Mouse (Mus musculus): ENCODE data around the gene Cdc42ep2. TPM values are rescaled to one million over a fixed set of nuclear protein-coding genes. Genes with fewer than 3 reads are reported as not detected.

The Cdc42ep2 gene
- polyA plus RNA-seq, 1 experiment: 17.6 TPM

DNA sequence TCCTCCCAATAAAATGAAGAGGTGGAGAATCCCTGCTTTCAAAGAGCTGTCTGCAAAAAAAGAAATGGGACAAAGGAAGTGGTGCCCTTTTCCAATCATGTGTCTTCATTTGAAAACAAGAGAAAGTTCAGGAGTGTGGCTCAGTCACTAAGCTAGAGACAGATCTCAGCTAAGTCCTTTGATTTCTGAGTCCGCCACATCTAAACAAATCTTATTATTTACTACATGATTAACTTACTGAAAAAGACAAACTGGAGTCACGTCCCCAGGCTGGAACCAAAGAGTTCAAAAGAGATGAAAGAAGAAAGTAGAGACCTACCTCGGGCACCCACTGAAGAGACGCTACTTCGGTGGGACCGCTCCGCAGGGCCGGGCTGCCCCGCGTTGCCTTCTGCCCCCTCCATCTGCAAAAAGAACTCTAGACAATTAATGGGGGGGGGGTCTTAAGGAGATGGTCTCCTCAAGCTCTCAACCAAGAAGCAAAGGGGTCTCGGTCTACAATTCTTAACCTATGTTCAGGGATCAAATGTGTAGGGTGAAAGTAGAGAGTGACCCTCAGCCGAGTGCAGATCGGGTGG, 50.1 kb downstream of the Cdc42ep2 start:
- no peak for DNase-seq (ENCODE audit: low read depth)

DNA sequence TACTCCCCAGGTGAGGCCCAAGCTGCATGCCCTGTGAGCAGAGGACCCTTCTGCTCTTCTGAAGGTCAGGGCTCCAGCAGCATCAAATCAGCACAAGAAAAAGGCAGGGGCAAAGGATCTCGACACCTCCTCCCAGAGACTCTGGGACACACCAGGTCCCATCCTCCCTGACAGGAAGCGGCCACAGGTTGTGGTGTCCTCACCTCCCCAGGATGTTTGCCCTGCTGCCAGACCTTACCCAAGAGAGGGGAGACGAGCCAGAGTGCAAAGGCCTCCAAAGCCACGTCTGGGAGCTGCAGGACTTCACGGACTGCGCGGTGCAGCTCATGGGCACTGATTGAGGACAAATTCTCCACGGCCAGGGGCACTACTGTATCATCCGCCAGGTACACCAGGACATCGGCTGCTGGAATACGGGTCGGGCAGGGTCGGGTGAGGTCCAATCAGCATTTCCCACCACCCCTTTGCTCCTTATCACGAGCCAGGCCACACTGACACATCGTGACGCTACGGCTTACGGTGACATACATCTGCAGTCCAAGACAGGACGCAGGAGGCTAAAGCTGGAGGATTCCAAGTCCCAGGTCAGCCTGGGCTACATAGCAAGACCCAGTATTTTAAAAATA, 51.6 kb downstream of the Cdc42ep2 start:
- no peak for DNase-seq (ENCODE audit: low read depth)

DNA sequence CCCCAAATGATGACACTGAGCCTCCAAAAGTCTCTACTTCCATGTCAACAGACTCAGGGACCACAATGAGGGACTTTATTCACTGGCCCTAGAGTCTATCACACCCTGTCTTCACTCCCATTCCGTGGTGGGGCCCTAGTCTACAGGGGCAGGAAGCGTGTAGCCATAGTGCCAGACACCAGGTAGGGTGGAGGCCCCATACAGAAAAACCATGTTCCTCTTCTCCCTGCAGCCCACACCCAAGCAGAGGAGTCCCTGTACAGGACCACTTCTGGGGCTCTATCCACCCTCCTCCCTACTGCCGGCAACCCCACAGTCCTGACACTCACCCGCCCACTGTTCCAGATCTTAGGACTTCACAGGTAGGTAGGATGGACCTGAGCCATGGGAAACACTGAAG, 52.1 kb downstream of the Cdc42ep2 start:
- no peak for DNase-seq (ENCODE audit: low read depth)

DNA sequence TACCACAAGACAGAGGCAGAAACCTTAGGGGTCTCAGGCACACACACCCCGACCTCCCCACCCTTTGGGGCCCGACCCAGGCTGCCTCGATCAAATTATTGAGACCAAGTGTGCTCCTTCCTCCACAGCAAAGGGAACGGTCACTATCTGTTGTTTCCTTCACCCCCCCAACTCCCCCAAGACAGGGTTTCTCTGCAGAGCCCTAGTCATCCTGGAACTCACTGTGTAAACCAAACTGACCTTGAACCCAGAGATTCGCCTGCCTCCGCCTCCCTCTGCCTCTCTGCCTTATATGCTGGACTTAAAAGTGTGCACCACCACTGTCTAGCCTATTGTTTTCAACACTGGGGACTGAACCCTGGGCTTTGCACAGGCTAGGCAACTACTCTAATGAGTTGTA, 52.9 kb downstream of the Cdc42ep2 start:
- no peak for DNase-seq (ENCODE audit: low read depth)

DNA sequence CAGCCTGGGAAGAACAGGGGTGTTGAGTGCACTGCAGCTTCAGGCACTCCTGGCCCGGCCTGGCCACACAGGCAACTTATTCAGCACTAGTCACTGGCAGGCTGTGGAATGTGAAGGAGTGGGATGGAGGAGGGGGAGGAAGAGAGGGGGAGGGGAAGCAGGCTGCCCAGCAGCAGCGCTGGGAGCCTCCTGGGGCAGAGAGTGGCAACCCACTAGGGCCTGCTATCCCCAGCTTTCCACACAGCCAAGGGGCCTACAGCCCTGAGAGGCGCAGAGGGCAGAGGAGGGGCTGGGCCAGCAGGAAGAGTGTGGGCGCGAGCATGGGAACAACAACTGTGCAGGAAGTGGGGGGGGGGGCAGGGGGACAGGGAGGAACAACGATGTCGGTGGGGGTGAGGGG, 53.3 kb downstream of the Cdc42ep2 start:
- DNase-seq (ENCODE audit: low read depth): no peak

DNA sequence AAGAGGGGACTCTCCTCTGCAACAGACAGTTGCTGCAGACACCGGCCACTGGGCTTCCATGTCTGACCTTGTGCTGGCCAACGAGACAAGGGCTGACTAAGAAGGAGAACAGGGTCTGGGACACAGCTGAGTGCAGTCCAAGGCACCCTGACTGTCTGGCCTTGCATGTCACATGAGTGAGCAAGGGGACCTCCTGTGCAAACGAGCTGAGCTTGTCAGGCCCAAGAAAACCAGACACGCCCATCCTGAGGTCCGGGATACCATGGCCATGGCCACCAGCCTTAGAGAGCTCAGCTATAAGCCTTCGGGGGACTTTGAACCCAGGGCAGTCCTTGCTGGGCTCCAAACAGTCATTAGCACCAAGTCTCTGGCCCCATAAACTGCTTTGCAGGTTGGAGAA, 56.5 kb downstream of the Cdc42ep2 start:
- DNase-seq (ENCODE audit: low read depth): no peak

Other genes starting within 250 kb of the Cdc42ep2 start
- gene Map3k11, start 236.1 kb downstream of the Cdc42ep2 start, polyA plus RNA-seq (2012; rRNA removed): 50.6 and 52.8 TPM in 2 replicates
- 80.2 and 87.4 TPM in 2 replicates for gene Pcnx3, start 235.9 kb downstream of the Cdc42ep2 start, polyA plus RNA-seq (2012; rRNA removed)
- gene Kcnk7, start 220.4 kb downstream of the Cdc42ep2 start, polyA plus RNA-seq (2012; rRNA removed): 0.33 and 0.36 TPM in 2 replicates
- gene Ehbp1l1, start 198.5 kb downstream of the Cdc42ep2 start, polyA plus RNA-seq (2012; rRNA removed): 43.8 and 64.4 TPM in 2 replicates
- gene Fam89b, start 195.2 kb downstream of the Cdc42ep2 start, polyA plus RNA-seq (2012; rRNA removed): 160 and 194 TPM in 2 replicates
- gene Ltbp3, start 183.9 kb downstream of the Cdc42ep2 start, polyA plus RNA-seq (2012; rRNA removed): 186 and 257 TPM in 2 replicates
- gene Scyl1, start 153.4 kb downstream of the Cdc42ep2 start, polyA plus RNA-seq (2012; rRNA removed): 155 TPM in 2 replicates
- 15.1 and 15.9 TPM in 2 replicates for gene Frmd8, start 49.5 kb downstream of the Cdc42ep2 start, polyA plus RNA-seq (2012; rRNA removed)
- 17.3 and 25.7 TPM in 2 replicates for gene Slc25a45, start 47.0 kb downstream of the Cdc42ep2 start, polyA plus RNA-seq (2012; rRNA removed)
- 0.70 and 0.75 TPM in 2 replicates for gene Tigd3, start 30.7 kb downstream of the Cdc42ep2 start, polyA plus RNA-seq (2012; rRNA removed)
- 71.5 and 79.4 TPM in 2 replicates for gene Dpf2, start 11.8 kb downstream of the Cdc42ep2 start, polyA plus RNA-seq (2012; rRNA removed)
- 29.1 and 43.2 TPM in 2 replicates for gene Pola2, start 39.4 kb upstream of the Cdc42ep2 start, polyA plus RNA-seq (2012; rRNA removed)
- gene Slc22a20, start 61.3 kb upstream of the Cdc42ep2 start, polyA plus RNA-seq (2012; rRNA removed): not detected in 2 replicates
- gene Capn1, start 91.1 kb upstream of the Cdc42ep2 start, polyA plus RNA-seq (2012; rRNA removed): 70.6 and 85.2 TPM in 2 replicates
- 55.6 and 104 TPM in 2 replicates for gene Syvn1, start 121.8 kb upstream of the Cdc42ep2 start, polyA plus RNA-seq (2012; rRNA removed)
- gene Mrpl49, start 133.0 kb upstream of the Cdc42ep2 start, polyA plus RNA-seq (2012; rRNA removed): 28.3 and 29.0 TPM in 2 replicates
- 1,249 and 1,627 TPM in 2 replicates for gene Fau, start 133.0 kb upstream of the Cdc42ep2 start, polyA plus RNA-seq (2012; rRNA removed)
- 60.6 and 60.9 TPM in 2 replicates for gene Znhit2, start 136.4 kb upstream of the Cdc42ep2 start, polyA plus RNA-seq (2012; rRNA removed)
- gene Tm7sf2, start 143.6 kb upstream of the Cdc42ep2 start, polyA plus RNA-seq (2012; rRNA removed): 98.2 and 115 TPM in 2 replicates
- gene Vps51, start 152.4 kb upstream of the Cdc42ep2 start, polyA plus RNA-seq (2012; rRNA removed): 56.9 and 64.6 TPM in 2 replicates
- 1.2 TPM in 1 of 2 replicates, not detected in the other for gene Tmem262, start 155.2 kb upstream of the Cdc42ep2 start, polyA plus RNA-seq (2012; rRNA removed)
- 0.20 and 0.23 TPM in 2 replicates for gene Gm28374, start 157.4 kb upstream of the Cdc42ep2 start, polyA plus RNA-seq (2012; rRNA removed)
- gene Zfpl1, start 160.1 kb upstream of the Cdc42ep2 start, polyA plus RNA-seq (2012; rRNA removed): 106 and 118 TPM in 2 replicates
- 1.0 TPM in 2 replicates for gene Cdca5, start 160.2 kb upstream of the Cdc42ep2 start, polyA plus RNA-seq (2012; rRNA removed)
- 0.37 TPM in 1 of 2 replicates, not detected in the other for gene AC131692.1, start 169.6 kb upstream of the Cdc42ep2 start, polyA plus RNA-seq (2012; rRNA removed)
- gene Naaladl1, start 181.0 kb upstream of the Cdc42ep2 start, polyA plus RNA-seq (2012; rRNA removed): 0.06 and 0.12 TPM in 2 replicates
- 25.5 and 26.0 TPM in 2 replicates for gene Sac3d1, start 193.8 kb upstream of the Cdc42ep2 start, polyA plus RNA-seq (2012; rRNA removed)
- 27.6 and 31.0 TPM in 2 replicates for gene Snx15, start 203.5 kb upstream of the Cdc42ep2 start, polyA plus RNA-seq (2012; rRNA removed)
- 2.8 and 2.9 TPM in 2 replicates for gene Batf2, start 216.2 kb upstream of the Cdc42ep2 start, polyA plus RNA-seq (2012; rRNA removed)
- 141 and 162 TPM in 2 replicates for gene Arl2, start 216.7 kb upstream of the Cdc42ep2 start, polyA plus RNA-seq (2012; rRNA removed)

Data from gonadal fat pad, adult 2 months (tissue).